Mouse (Mus musculus) heart, postnatal 14 days (tissue): ENCODE data around the gene Oas2. TPM values are rescaled to one million over a fixed set of nuclear protein-coding genes. Genes with fewer than 3 reads are reported as not detected.

ENCODE experiments used
- total RNA-seq, 2 experiments: library from RNA; stranded (reverse); gene quantifications; 2 replicates each; pipeline ENCODE4 v1.2.3; 2021

The Oas2 gene
- total RNA-seq, 2 experiments from 2014 or later = 0.26 to 0.37 TPM

Other genes starting within 250 kb of the Oas2 start
- gene Plbd2, start 246.2 kb downstream of the Oas2 start, total RNA-seq = 10 to 100 TPM; 37.5 to 42.2 TPM
- 10 to 100 TPM in 1 of 2 experiments, 1 to 10 TPM in 1; 8.7 to 16.4 TPM for gene Slc8b1, start 238.7 kb downstream of the Oas2 start, total RNA-seq
- 10 to 100 TPM; 34.1 to 39.0 TPM for gene Tpcn1, start 161.2 kb downstream of the Oas2 start, total RNA-seq
- under 1 TPM in 1 of 2 experiments, not detected in 1; 0.15 TPM for gene Iqcd, start 160.8 kb downstream of the Oas2 start, total RNA-seq
- 10 to 100 TPM; 15.1 to 18.3 TPM for gene Rita1, start 137.3 kb downstream of the Oas2 start, total RNA-seq
- gene Ddx54, start 137.1 kb downstream of the Oas2 start, total RNA-seq = 10 to 100 TPM; 20.4 to 22.5 TPM
- gene Cfap73, start 115.6 kb downstream of the Oas2 start, total RNA-seq = not detected
- under 1 TPM in 1 of 2 experiments, not detected in 1; 0.59 TPM for gene Rasal1, start 101.0 kb downstream of the Oas2 start, total RNA-seq
- gene Dtx1, start 37.9 kb downstream of the Oas2 start, total RNA-seq = 1 to 10 TPM; 1.3 to 3.1 TPM
- under 1 TPM in 1 of 2 experiments, not detected in 1; 0.20 TPM for gene Oas3, start 27.8 kb upstream of the Oas2 start, total RNA-seq
- not detected for gene Oas1e, start 45.7 kb upstream of the Oas2 start, total RNA-seq
- gene Oas1c, start 62.7 kb upstream of the Oas2 start, total RNA-seq = under 1 TPM; 0.31 to 0.34 TPM
- gene Oas1f, start 97.5 kb upstream of the Oas2 start, total RNA-seq = not detected
- not detected for gene Oas1h, start 111.6 kb upstream of the Oas2 start, total RNA-seq
- not detected for gene Oas1g, start 137.8 kb upstream of the Oas2 start, total RNA-seq
- under 1 TPM; 0.19 to 0.34 TPM for gene Oas1a, start 157.7 kb upstream of the Oas2 start, total RNA-seq
- gene Oas1d, start 164.7 kb upstream of the Oas2 start, total RNA-seq = not detected